Mouse (Mus musculus) CH12.LX (cell line): ENCODE measurements around the gene Ccdc24.

ENCODE experiments used
- CTCF ChIP-seq, 2 experiments: IDR thresholded peaks in 1 of 2; conservative IDR thresholded peaks in 1 of 2; 2 replicates each; pipeline ENCODE4 v1.5.1; 2011 to 2012; ENCODE audit warnings: low read depth in 2 of 2, low read length in 2 of 2, improper control_type of control experiment in 1 of 2, inconsistent platforms in 1 of 2, mild to moderate bottlenecking in 1 of 2, moderate library complexity in 1 of 2
- EP300 ChIP-seq: IDR thresholded peaks from 2 replicates; pipeline ENCODE4 v1.6.1; 2011; ENCODE audit warnings: low read length, improper control_type of control experiment
- JUND ChIP-seq: conservative IDR thresholded peaks from 2 replicates; pipeline ENCODE4 v1.6.1; 2011; ENCODE audit warnings: low read depth, low read length, improper control_type of control experiment
- MAZ ChIP-seq: IDR thresholded peaks from 2 replicates; pipeline ENCODE4 v1.6.1; 2012; ENCODE audit warnings: low read depth, mild to moderate bottlenecking, inconsistent platforms, low read length, improper control_type of control experiment, moderate library complexity
- MEF2A ChIP-seq: IDR thresholded peaks from 2 replicates; pipeline ENCODE4 v1.6.1; 2014; ENCODE audit warnings: low read depth, mild to moderate bottlenecking, inconsistent platforms, low read length, improper control_type of control experiment, borderline replicate concordance
- NELFE ChIP-seq: IDR thresholded peaks from 2 replicates; pipeline ENCODE4 v1.6.1; 2011; ENCODE audit warnings: low read depth, low read length, improper control_type of control experiment
- POLR2A ChIP-seq: IDR thresholded peaks from 2 replicates; pipeline ENCODE4 v1.6.1; 2011; ENCODE audit warnings: low read depth, mild to moderate bottlenecking, improper control_type of control experiment, low read length
- POLR2AphosphoS2 ChIP-seq: IDR thresholded peaks from 2 replicates; pipeline ENCODE4 v1.6.1; 2011; ENCODE audit warnings: low read depth, low read length, improper control_type of control experiment
- TBP ChIP-seq: conservative IDR thresholded peaks from 2 replicates; pipeline ENCODE4 v1.6.1; 2011; ENCODE audit warnings: low read depth, low read length, improper control_type of control experiment
- UBTF ChIP-seq: IDR thresholded peaks from 2 replicates; pipeline ENCODE4 v1.6.1; 2012; ENCODE audit warnings: low read depth, mild to moderate bottlenecking, inconsistent platforms, low read length, improper control_type of control experiment, moderate library complexity
- USF2 ChIP-seq: conservative IDR thresholded peaks from 2 replicates; pipeline ENCODE4 v1.6.1; 2011; ENCODE audit warnings: low read depth, low read length, improper control_type of control experiment
- ZKSCAN1 ChIP-seq: IDR thresholded peaks from 2 replicates; pipeline ENCODE4 v1.6.1; 2012; ENCODE audit warnings: low read depth, inconsistent platforms, low read length, improper control_type of control experiment, borderline replicate concordance
- ZNF384 ChIP-seq: IDR thresholded peaks from 2 replicates; pipeline ENCODE4 v1.6.1; 2012; ENCODE audit warnings: low read depth, low read length, improper control_type of control experiment, inconsistent platforms

DNA sequence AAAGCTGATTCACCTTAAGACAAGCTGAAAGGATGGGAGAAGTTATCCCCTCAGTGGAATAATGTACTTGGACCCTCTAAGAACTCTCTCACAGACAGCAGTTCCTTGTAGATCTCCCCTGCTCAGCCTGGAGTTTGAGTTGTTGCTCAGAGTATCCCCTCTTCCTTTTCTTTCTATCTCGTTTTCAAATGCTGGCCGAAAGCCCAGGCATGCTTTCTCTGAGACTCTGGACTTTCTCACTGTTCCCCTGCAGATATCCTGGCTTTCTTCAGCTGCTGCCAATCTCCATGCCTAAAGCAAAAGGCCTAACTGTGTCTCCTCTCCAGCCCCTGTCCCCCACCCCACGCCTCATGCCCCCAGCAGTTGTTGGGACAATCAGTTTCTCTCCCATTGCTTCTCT, 45.9 kb upstream of the Ccdc24 start:
- TF ChIP-seq NELFE: no peak
- TF ChIP-seq JUND: no peak
- TF ChIP-seq CTCF (conservative IDR thresholded peaks at IDR 0.05 in 1 of 2, IDR thresholded peaks at IDR 0.05 in 1 of 2; ENCODE audit: low read depth in 2 of 2, low read length in 2 of 2): no peak
- no peak for TF ChIP-seq EP300
- no peak for TF ChIP-seq UBTF
- no peak for TF ChIP-seq USF2
- no peak for TF ChIP-seq POLR2A
- no peak for TF ChIP-seq ZNF384
- no peak for TF ChIP-seq TBP
- no peak for TF ChIP-seq MEF2A
- no peak for TF ChIP-seq POLR2AphosphoS2
- TF ChIP-seq ZKSCAN1: no peak
- TF ChIP-seq MAZ: no peak
